Mouse (Mus musculus) small intestine, adult 2 months (tissue): Measurements from ENCODE around the gene Nav2. TPM values are rescaled to one million over a fixed set of nuclear protein-coding genes. Genes with fewer than 3 reads are reported as not detected.

ENCODE experiments used
- H3K27ac ChIP-seq: fragments of 200-500 bp; 2 replicates; pipeline ENCODE4 v1.5.1; 2012; ENCODE audit warnings: low read depth, low read length, control low read depth, inconsistent platforms; ENCODE audit not compliant: insufficient read depth
- H3K27me3 ChIP-seq: fragments of 200-500 bp; 2 replicates; pipeline ENCODE4 v1.6.1; 2012; ENCODE audit warnings: mild to moderate bottlenecking, moderate library complexity, low read length, inconsistent platforms; ENCODE audit not compliant: control insufficient read depth, insufficient read depth
- H3K36me3 ChIP-seq: fragments of 200-500 bp; 2 replicates; pipeline ENCODE4 v1.6.1; 2012; ENCODE audit warnings: mild to moderate bottlenecking, low read length, control low read depth, inconsistent platforms; ENCODE audit not compliant: control insufficient read depth, insufficient read depth
- H3K4me1 ChIP-seq: fragments of 200-500 bp; 2 replicates; pipeline ENCODE4 v1.6.1; 2012; ENCODE audit warnings: low read length, inconsistent platforms, mixed read lengths; ENCODE audit not compliant: control insufficient read depth, insufficient read depth, insufficient read length
- H3K4me3 ChIP-seq: fragments of 200-500 bp; 2 replicates; pipeline ENCODE4 v1.5.1; 2012; ENCODE audit warnings: low read depth, mild to moderate bottlenecking, control low read depth, inconsistent platforms, low read length, moderate library complexity
- CTCF ChIP-seq: fragments of 200-500 bp; IDR thresholded peaks from 2 replicates; pipeline ENCODE4 v1.5.1; 2012; ENCODE audit warnings: low read depth, mild to moderate bottlenecking, control low read depth, inconsistent platforms, low read length, moderate library complexity, mixed read lengths; ENCODE audit not compliant: insufficient replicate concordance, insufficient read length; ENCODE audit errors: extremely low read depth
- POLR2A ChIP-seq: fragments of 200-500 bp; IDR thresholded peaks from 2 replicates; pipeline ENCODE4 v1.6.1; 2012; ENCODE audit warnings: low read depth, mild to moderate bottlenecking, control low read depth, inconsistent platforms, low read length, moderate library complexity
- WGBS: fragments of 180-500 bp; shearing (Covaris S2); methylation state at CpG from one replicate; pipeline ENCODE4 v1.1.7; 2018; 5-methylcytosine and 5-hydroxymethylcytosine counted together
- polyA plus RNA-seq: library from polyadenylated mRNA; depleted of rRNA; stranded (reverse); fragments of >200 nt; gene quantifications from 2 replicates; pipeline ENCODE4 v1.2.3, GENCODE M21; 2012

Gene Nav2
- polyA plus RNA-seq, 1 experiment = 8.5 TPM

- TF ChIP-seq POLR2A (no peak), CTCF (peak; percentile 77; the same call in 1 of the 2 replicates)
- H3K36me3 ChIP-seq = no peaks in the 10 kb centered on the region
- no peaks in the 10 kb centered on the region for H3K27me3 ChIP-seq
- no peak overlapping the region for H3K27ac ChIP-seq
- no peaks in the 10 kb centered on the region for H3K4me1 ChIP-seq
- H3K4me3 ChIP-seq = no peak overlapping the region
- 4% methylated on average over 7 of the region's 7 CpGs for WGBS
Measured at GRCm38 (mm10) chr7:49616258-49616735, 707.8 kb downstream of the Nav2 start.

GRCm38 (mm10) chr7:49617087-49617486 lies 708.6 kb downstream of the Nav2 start:
- no peaks in the 10 kb centered on the region for H3K27me3 ChIP-seq
- TF ChIP-seq CTCF (no peak), POLR2A (no peak)
- H3K4me1 ChIP-seq = no peaks in the 10 kb centered on the region
- 72% methylated on average over 4 of the region's 4 CpGs for WGBS
- H3K36me3 ChIP-seq = no peaks in the 10 kb centered on the region
- H3K4me3 ChIP-seq = no peak overlapping the region
- no peak overlapping the region for H3K27ac ChIP-seq

DNA sequence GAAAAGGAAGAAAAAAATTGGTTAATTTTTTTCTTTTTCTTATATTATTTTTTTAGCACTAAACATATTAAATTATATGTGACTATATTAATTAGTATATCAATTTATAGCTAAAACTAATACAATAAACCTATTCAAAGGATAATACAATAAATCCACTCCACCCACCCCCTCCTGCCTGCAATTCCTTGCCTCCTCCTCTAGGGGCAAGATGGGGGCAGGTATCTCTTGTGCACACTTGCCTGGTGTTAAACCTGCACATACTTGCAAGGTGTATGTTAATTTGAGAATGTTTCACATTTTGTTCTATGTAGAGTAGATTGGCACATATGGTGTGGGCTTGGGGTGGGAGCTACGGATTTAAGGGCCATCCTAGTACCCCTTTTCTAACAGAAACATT lies 711.6 kb downstream of the Nav2 start:
- H3K27ac ChIP-seq = no peak overlapping the region
- H3K4me1 ChIP-seq = no peaks in the 10 kb centered on the region
- no peaks in the 10 kb centered on the region for H3K27me3 ChIP-seq
- H3K4me3 ChIP-seq = no peak overlapping the region
- TF ChIP-seq CTCF (no peak), POLR2A (no peak)
- WGBS = 80% methylated on average over 1 of the region's 1 CpGs
- no peaks in the 10 kb centered on the region for H3K36me3 ChIP-seq

GRCm38 (mm10) chr7:49631885-49632284 lies 723.4 kb downstream of the Nav2 start:
- Histone ChIP-seq H3K4me1 (peaks cover 5% of the 10 kb centered on the region), H3K36me3 (no peaks in the 10 kb centered on the region), H3K27ac (no peak overlapping the region), H3K27me3 (peaks cover 53% of the 10 kb centered on the region), H3K4me3 (no peak overlapping the region)
- TF ChIP-seq POLR2A = no peak
- TF ChIP-seq CTCF = no peak
- 25% methylated on average over 9 of the region's 9 CpGs for WGBS

DNA sequence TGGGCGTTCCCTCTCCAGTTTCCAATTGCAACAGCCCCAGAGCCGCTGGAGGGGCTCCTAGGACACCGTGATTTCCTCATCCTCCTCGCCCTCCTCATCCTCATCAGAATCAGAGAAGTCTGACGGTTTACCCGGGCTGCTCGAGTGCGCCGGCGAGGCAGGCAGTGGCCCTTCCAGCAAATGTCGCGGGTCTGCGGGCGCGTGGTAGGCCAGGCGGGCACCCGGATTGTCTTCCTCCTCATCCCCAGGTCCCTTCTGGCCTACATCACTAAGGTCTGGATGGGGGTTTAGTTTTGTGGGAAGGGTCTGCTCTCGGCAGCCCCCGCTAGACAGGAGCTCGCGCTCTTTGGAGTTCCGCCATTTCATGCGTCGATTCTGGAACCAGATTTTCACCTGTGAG lies 723.9 kb downstream of the Nav2 start:
- Histone ChIP-seq H3K36me3 (no peaks in the 10 kb centered on the region), H3K27me3 (peaks cover 58% of the 10 kb centered on the region), H3K27ac (no peak overlapping the region), H3K4me1 (peaks cover 5% of the 10 kb centered on the region), H3K4me3 (no peak overlapping the region)
- TF ChIP-seq POLR2A = no peak
- TF ChIP-seq CTCF = no peak
- WGBS = 6% methylated on average over 24 of the region's 24 CpGs

- TF ChIP-seq POLR2A (no peak), CTCF (no peak)
- under 1% methylated on average over 33 of the region's 33 CpGs for WGBS
- peaks cover 67% of the 10 kb centered on the region for H3K27me3 ChIP-seq
- H3K4me1 ChIP-seq = peaks cover 5% of the 10 kb centered on the region
- no peak overlapping the region for H3K27ac ChIP-seq
- no peaks in the 10 kb centered on the region for H3K36me3 ChIP-seq
- peak overlapping the region; percentile 66 for H3K4me3 ChIP-seq
Measured at GRCm38 (mm10) chr7:49633375-49633956, 725.0 kb downstream of the Nav2 start.

DNA sequence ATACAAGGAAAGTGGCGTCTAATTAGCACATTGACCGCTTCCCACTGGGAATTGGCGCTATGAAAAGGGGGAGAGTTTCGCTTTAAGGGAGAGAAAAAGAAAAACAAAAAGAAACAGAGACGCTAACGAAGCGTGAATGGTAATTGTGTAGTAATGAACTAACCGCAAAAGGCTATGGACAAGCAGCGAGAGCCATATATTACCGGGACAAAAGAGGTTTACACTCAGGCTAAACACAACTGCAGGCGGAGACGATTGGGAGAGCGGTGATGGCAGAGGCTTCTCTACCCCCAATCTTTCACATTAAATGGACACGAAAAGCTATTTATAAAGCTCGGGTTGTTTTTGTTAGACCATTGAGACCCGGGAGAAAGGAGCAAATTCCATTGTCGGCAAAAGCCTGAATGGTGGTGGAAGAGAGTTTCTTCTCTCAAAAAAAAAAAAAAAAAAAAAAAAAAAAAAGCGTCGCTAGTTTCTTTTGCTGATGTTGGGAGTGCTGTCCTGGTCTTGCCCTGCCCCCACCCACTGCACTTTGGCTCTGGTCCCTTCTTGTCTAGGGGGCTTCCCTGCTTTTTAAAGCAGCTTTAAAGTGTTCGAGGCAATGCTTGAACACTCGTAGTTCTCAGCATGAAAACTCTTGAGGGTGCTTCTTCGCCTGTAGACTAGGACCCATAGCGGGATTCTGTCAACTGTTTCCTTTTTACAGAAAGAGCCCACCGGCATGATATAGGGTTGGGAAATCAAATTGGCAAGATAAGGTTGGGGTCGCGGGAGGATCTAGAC lies 726.0 kb downstream of the Nav2 start:
- WGBS = 3% methylated on average over 26 of the region's 26 CpGs
- Histone ChIP-seq H3K27ac (no peak overlapping the region), H3K36me3 (no peaks in the 10 kb centered on the region), H3K4me1 (peaks cover 5% of the 10 kb centered on the region), H3K27me3 (peaks cover 76% of the 10 kb centered on the region), H3K4me3 (no peak overlapping the region)
- TF ChIP-seq POLR2A = no peak
- no peak for TF ChIP-seq CTCF
